Mouse (Mus musculus) mouse trophoblast stem cell (cell line): ENCODE data around the gene Tent2.
"Not testable (repeated sequence)": the region's sequence is repeated elsewhere in the genome, so short reads cannot be mapped to it uniquely, and the experiment has no call there.

Experiments
- in situ Hi-C, 2 experiments: fragments of 300-500 bp; cut with MseI, MboI; formaldehyde crosslinking; loops; 2 replicates in 1 of 2; 3 replicates in 1 of 2; pipeline ENCODE4 v1.15.1; 2025

Gene Tent2

DNA sequence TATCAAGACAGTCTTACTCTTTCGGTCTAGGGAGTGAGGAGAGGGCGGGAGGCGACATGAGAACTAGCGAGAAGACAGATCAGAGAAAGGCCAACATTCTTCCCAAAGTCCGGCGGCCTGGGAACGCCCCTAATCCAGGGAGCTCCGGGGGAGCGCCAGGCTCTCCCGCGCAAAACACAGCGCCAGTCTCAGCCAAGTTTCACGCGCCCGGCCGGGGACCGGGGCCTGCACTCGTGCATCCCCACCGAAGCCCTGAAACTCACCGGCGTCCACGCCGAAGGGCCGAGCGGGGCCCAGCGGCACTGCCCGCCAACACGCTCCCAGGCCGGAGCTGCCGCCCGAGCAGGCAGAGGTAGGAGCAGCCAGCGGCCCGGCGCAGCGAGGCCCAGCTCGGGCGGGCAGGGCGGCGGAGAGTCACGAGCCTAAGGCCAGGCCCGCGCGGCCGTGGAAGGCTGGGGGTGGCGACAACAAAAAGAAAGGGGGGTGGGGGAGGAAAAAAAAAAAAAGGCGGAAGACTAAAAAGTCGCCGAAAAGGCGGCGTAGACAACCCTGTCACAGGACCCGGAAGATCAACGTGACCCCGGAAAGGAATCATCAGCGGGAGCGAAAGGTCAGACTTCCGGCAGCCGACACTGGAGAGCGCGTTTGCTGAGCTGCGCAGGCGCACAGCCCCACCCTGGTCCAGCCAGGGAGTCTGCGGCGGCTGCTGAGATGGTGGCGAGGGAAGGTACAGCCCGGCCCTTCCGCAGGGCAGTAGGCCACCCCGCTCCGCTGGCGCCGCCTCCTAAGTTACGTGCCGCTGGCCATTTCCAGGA, at the start of gene Tent2:
Gene Tent2, minus strand, starts transcription at position 555 of the 815 bp plus-strand sequence.
- in situ Hi-C loops, result no loop called here

DNA sequence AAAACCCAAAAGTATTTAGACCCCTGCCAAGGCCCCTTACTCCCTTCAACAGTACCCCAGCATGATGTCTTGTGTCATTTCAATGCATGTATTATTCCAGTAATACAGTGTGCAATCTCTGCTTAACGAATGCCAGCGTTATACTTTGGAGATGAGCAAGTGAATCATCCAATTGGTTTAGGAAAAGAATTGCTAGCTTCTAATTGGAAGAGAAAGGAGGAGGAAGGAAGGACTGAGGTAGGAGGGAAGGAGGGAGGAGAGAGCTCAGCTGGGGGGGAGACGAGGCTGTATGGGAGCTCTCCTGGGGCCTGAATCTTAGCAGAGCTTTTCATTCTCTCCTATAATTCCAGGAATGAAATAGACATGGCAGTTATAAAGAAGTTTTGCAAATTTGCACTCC, 49.0 kb upstream of the Tent2 start:
- in situ Hi-C loops, result loop anchor here (10.0 to 25.0 kb wide), 2 partner anchors 256 to 479 kb away; no protein-coding TSS in a partner anchor

DNA sequence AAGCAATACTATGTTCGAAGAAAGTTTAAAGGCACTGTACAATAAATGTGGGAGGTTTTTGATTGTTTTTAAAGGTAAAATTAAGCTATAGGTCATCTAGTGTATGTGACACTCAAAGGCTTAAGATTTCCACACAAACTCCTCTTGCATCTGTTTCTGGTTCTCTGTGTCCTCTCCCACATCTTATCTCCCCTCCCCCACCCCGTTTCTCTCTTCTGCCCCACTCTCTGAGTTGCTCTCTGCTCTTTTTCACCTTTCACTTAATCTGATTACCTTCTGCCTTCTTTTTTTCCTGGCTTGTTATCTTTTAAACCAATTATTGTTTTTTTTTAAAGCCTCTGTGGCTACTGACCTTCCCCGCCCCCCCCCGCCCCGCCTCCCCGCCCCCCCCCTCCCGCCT, 47.4 kb upstream of the Tent2 start:
- in situ Hi-C loops, result loop anchor here in 1 of 2 experiments (10.0 to 25.0 kb wide), 2 partner anchors 255 to 477 kb away; no protein-coding TSS in a partner anchor

DNA sequence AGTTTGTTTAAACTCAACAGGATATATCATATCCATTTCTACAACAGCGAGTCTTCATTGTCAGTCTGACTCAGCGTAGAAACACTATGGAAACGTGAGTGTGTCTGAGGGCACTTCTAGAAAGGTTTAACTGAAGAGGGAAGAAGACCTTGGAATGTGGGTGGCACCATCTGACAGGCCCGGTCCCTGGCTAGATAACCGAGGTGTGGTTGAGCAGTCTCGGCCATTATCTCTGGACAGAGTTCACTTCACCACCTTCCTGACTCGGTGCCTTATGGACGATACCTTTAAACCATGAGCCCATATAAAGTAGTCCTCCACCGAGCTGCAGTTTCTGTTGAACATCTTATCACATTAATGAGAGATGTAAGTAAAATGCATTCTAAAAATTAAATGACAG, 46.9 kb upstream of the Tent2 start:
- in situ Hi-C loops, result loop anchor here in 1 of 2 experiments (10.0 to 25.0 kb wide), 2 partner anchors 254 to 477 kb away; no protein-coding TSS in a partner anchor

DNA sequence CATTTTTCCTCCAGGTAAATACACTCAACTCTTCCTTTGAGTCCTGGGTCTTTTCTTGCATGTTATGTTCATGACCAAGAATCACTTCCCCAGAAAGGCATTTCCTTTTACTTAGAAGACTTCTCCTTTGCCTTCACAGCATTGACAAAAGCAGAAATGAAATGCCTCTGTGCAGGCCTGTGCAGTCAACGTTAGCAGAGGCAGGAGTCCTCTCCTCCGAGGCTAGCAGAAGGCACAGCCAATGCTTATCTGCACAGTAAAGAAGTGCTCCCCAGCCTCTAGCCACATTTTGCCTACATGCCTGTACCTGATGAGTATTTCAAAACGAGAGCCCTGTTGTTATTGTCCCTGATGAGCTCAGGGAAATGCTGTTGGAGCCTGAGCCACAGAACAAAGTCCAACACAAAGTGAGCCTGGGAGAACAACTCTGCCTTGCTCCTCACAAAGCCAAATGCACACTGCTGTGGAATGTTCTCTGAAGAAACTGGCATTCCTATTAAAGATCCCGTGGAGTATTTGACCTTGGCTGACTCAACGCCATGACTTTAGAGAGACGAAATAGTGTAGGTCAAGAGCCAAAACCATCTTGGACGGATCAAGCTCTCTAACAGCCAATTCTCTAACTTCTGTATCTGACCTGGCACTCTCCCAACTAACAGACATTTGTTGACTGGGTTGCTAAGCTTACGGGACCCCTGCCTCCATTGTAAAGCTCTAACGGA, 45.7 kb upstream of the Tent2 start:
- in situ Hi-C loops, result loop anchor here in 1 of 2 experiments (10.0 to 25.0 kb wide), 2 partner anchors 253 to 476 kb away; no protein-coding TSS in a partner anchor

DNA sequence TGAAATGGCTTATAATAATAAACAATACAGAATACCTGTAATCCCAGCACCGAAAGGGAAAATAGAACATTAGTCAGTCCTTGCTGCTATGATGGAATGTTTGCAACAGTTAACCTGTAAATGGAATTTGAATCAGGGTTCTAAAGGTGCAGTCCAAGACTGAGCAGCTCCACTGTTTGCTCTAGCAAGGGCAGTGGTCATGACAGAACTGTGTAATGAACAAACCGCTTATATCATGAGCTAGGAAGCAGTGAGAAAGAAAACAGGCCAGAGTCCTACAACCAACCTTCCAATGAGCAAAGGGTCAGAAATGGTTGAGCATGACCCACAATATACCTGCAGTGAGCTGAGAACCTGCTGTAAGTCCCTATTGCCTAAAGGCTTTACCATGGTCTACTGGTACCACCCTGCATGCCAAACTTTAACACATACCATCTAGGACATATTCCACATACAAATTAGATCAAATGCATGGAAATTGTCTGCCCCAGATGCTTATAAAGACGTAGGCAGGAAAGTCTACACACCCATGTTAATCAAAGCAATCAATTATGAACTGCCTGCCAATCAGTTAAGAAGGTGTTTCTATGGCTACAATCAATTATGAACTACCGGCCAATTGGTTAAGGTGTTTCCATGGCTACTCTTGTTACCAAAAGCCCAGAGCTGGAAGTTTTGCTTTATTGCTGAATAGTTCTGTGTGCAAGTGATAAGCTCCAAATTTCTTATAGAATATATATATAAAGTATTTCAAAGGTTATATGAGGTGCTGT, 42.3 kb upstream of the Tent2 start:
- in situ Hi-C loops, result loop anchor here in 1 of 2 experiments (10.0 to 25.0 kb wide), 2 partner anchors 250 to 472 kb away; no protein-coding TSS in a partner anchor

DNA sequence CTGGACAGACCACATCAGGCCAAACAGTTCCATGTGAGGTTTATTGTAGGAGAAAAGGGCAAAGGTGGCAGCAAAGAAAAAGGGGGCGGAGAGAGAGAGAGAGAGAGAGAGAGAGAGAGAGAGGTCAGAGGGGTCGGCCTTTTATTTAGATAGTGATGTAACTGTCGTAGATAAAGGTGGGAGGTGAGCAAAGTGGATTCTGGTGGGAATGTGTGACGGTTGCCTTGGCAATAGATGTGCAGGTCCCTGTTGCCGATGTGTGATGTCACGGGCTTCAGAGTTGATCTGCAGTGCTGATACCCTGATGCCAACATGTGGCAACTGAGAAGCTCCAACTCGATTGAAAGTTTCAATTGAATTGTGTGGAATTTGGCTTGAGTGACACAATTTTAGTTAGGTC, 40.1 kb upstream of the Tent2 start:
- in situ Hi-C loops, result loop anchor here in 1 of 2 experiments (10.0 to 25.0 kb wide), 2 partner anchors 248 to 470 kb away; no protein-coding TSS in a partner anchor

DNA sequence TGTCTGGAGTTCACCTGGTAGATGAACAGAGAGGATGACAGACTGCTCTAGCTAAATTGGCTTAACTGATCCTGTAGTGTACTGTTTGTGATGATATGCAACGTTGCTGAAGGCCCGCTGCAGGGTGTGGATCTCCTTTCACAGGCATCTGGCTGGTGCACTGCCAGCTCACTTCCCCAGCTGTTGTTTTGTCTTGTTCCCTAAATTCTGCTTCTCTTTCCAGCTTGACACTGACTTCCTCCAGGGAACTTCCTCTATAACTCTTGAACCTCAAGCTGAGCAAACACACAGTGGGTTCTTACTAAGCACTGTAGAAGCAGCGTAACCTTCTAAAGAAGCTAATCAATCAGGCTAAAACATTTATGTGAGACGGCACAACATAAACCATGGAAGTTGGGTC, 38.8 kb upstream of the Tent2 start:
- in situ Hi-C loops, result loop anchor here in 1 of 2 experiments (10.0 to 25.0 kb wide), 2 partner anchors 246 to 469 kb away; no protein-coding TSS in a partner anchor

DNA sequence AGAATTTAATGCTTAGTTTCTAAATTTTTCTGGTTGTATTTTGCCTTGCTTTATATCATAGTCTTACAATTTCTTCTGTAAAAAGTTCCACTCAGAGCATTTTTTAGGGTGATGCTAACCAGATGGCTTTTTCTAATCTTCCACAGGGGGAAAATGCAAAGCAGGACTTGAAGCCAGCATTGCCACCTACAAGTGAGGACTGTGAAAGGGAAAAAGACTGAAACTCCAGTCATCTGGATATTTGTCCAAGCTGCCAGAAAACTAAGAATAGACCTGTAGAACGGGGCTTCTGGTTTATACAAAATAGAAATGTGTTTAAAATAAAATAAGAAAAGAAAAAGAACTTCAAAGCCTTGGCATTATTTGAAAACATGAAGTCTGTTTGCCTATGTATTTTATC, 19.6 kb upstream of the Tent2 start:
- in situ Hi-C loops, result no loop called here

DNA sequence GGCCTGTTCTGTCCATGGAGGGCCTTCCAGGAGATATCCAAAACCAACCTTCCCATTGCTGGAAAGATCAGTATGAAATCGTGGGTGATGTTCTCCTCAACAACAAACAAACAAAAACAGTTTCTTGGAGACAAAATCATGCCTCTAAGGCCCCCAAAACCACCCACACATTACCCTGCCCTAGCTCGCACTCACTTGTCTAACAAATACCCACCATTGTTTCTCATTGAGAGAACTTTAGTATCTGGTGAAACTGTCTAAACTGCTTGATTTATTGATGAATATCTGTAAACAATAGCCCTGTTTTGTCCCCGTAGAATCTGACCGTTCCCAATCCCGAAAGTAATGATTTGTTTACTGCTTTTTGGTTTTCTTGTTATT, 451 bp upstream of the Tent2 start:
- in situ Hi-C loops, result no loop called here

DNA sequence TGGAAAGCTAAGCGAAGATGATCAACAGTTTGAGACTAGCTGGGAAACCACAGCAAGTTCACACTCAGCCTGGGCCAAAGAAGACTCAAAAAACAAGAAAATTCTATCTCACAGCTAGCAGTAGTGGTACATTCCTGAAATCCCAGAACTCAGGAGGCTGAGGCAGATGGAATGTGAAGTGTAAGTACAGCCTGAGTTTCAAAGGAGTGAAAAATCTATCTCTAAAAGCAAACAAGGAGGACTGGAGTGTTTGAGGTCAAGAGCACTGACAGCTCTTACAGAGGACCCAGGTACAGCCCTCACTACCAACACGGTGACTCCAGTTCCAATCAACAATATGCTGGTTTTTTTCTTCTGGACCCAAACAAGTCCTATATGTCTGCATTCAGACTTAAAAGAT, 2.8 kb downstream of the Tent2 start:
- in situ Hi-C loops, result no loop called here

DNA sequence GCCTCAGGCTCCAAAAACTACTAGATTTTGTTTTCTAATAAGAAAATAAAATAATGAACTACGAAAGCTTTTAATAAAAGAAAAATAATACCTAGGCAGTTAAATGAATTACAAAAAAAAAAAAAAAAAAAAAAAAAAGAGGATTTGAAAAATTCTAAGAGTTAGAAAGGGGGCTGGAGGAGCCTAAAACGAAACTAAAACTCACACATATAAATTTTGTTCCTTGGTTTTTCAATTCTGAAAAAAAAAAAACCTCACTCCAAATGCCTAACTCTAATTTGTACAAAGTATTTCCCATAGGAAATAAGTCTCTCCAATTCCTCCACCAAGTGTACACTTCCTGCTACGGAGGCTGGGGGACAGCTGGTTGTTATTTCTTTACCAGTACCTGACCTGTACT, 3.4 kb downstream of the Tent2 start:
- in situ Hi-C loops, result no loop called here

DNA sequence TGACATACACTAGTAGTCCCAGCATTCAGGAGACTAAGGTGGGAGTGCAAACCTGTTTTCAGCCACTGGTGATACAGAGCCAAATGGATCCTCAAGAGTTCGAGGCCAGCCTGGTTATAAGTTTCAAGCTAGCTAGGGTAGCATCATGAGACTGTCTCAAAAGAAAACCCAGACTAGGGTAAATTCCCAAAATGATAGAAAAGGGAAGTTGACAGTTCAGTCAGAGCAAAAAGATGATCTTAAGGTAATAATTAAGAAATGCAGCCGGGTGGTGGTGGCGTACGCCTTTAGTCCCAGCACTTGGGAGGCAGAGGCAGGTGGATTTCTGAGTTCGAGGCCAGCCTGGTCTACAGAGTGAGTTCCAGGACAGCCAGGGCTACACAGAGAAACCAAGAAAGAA, 4.4 kb downstream of the Tent2 start:
- in situ Hi-C loops, result not testable (repeated sequence)

DNA sequence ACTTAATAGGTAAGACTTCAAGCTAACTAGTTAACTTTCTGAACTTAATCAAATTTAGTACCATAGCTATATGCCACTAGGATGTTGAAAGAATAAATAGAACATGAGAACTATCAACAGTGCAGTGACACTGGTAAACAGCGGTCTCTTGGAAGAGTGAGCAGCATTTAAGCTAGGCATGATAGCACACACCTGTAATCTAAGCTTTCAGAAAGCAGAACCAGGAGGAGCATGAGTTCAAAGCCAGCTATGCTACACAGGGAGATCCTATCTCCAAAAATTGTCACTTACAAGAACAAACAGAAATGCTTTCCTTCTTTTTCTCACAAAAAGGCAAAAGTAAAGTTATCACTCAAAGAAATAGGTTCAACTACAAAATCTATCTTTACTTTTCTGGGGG, 11.8 kb downstream of the Tent2 start:
- in situ Hi-C loops, result no loop called here

DNA sequence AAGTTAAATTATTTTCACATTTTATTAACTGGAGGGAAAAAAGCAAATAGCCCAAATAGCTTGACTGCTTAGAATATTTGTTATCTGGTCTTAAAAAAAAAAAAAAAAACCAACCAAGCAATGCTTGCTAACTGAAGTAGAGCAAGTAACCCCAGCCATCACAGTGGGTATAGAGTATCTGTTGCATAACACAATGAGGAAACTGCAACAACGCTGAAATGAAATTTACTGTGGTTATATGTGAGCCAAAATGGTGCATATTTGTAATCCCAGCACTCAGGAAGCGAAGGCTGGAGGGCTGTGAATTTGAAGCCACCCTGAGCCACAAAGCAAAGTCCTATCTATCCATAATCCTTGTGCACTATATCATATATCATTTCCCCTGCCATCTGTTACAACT, 12.7 kb downstream of the Tent2 start:
- in situ Hi-C loops, result no loop called here

DNA sequence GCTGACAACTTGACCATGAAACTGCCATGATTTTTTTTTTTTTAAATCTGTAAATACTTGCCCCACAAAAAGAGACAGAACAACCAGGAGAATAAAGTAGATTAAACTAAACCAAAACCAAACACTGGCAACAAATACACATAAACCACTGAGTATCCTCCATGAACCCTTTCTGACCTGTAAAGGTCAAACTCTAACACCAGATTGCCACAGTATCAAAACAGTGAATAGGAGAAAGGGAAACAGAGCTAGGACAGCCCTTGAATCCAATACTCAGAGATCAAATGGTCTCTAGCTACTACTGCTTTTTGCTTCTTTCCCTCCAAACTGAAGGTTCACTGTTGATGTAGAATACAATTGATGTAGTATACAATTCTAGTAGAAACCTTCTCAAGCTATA, 14.6 kb downstream of the Tent2 start:
- in situ Hi-C loops, result no loop called here

DNA sequence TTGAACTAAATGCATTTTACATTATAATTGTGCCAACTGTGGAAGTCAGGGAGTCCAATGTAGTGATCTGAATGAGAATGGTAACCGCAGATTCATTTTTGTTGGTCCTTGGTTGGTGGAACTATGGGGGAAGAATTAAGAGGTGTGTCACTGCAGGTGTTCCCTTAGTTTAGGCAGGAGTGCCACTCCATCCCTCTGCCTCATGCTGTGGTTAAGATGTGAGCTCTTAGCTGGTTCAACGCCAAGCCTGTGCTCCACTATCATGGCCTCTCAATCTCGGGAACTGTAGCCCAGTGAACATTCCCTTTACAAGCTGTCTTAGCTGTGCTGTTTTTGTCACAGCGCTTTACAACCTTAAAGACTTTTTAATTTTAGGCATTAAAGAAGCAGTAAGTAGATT, 28.9 kb downstream of the Tent2 start:
- in situ Hi-C loops, result no loop called here

DNA sequence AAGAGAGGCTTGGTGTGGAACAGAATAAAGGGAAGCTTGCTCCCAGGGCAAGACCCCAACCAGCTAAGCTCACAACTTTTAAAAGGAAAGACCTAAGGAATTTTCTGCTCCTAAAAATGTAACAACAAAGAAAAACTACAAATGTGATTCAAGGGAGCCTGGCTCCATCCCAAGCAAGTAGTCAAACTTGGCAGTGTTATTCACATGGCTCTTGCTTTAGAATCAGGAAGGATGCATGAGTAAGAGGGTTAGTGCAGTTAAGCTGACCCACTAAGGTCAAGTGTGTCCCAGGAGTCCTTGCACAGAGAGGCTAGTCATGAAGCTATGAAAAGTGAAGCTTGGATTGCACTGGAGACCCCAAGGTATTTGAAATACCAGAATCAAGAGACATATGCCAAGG, 29.7 kb downstream of the Tent2 start:
- in situ Hi-C loops, result no loop called here

DNA sequence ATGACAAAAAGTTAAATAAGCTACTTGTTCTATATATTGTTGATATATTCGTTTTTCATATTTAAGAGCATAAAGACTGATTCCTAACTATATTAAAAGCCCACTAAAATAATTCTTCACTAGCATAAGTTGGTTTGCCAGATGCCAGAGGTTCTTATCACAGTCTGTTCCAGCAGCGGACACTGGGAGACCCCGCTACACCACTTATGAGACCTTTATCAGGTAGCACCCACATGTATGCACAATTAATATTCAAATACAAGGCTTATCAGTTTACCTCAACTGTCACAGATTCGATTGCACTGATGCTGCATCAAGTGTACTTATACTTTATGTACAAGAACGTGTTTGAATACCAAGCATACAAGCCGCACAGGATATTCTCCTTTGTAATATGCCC, 33.9 kb downstream of the Tent2 start:
- in situ Hi-C loops, result no loop called here

DNA sequence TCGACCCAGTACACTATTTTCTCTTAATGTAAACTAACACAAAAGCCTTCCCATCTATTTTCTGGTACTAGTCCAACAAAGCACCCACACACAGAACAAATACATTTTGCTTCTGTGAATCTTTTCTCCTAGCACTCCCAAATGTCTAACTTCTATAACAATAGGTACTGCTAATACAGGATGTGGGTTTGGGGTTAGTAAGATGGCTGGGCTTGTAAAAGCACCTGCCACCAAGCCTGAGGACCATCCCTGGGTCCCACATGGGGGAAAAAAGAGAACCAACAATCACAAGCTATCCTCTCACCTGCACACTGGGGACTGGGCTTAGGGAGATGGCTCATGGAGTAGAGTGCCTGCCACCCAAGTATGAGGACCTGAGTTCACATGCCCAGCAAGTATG, 38.9 kb downstream of the Tent2 start:
- in situ Hi-C loops, result no loop called here

DNA sequence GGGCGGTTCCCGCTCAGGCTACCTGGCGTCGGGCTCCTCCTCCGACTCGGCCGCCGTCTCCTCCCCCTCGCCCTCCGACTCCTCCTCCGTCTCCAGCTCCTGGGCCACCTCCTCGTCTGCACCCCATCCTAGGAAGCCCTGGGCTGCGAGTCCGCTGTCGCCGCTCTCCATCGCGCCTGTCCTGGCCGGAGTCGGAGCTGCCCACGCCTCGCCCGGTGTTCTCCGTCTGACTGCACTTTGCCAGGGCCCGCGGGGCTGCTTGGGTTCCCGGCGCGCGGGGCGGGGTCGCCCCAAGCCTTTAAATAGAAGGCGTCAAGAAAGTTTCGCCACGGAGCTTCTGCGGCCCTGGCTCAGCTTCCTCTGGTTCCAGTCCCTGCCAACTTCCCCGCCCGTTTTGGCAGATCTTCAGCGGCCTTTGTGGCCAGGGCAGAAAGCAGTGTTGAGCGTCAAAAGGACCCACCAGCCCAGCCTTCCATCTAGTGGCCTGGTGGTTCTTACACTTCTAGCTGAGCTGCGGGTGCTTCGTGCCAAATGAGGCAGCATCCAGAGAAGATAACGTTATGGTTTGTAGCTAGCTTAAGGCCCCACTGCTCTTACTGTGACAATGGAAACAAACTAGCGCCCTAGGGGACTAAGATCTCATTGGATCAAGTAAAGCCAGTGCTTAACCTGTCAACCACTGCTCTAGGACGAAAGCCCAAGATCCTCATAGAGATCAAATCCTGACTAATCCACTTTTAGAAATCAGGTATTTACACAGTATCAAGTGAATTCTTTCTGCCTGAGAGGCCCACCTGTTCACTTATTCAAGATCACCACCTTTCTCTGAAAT, 47.6 kb downstream of the Tent2 start, which contains the start of gene Cmya5:
Gene Cmya5, minus strand, starts transcription at position 389 of the 832 bp plus-strand sequence.
- in situ Hi-C loops, result no loop called here
